In the genomic region with DNA sequence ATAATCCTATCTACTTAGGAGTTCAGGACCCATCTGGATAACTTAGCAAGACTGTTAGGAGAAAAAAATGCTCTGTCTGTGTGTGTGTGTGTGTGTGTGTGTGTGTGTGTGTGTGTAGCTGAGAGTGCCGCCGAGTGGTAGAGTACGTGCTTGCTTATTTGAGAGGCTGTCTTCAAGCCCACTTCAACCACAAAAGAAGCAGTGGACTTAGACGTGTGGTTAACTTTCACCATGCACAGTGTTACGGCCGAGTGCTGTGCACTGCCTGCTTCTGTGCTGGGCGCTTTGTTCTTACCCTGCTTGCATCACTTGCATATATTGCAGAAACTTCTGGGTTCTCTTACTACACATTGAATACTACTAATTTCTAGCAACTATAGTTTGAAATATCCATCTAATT, we compare ENCODE assay signal across 27 mouse cellular contexts. TPM values are rescaled to one million over a fixed set of nuclear protein-coding genes. Genes with fewer than 3 reads are reported as not detected.
A peak's percentile ranks its signal among the peaks of the same experiment; 100 is the strongest.
DNase-seq lines count a peak whose midpoint lies in the region; ATAC-seq and TF ChIP-seq lines count a peak whose summit lies in the region.
"Had no signal": no experiment of that assay in that cellular context is flagged by ENCODE, and none has a peak within 500 bp of the region (broad histone marks: within the 10 kb centered on the region; RNA-seq: fewer than 3 reads in every experiment).

No protein-coding gene starts in this region.

- H3K4me1 ChIP-seq in heart, adult 2 months (ENCODE audit: control insufficient read depth, insufficient read depth, low read length) = no peaks in the 10 kb centered on the region
- H3K4me1 ChIP-seq: embryonic facial prominence, embryonic 12.5 days; embryonic facial prominence, embryonic 15.5 days; heart, embryonic 12.5 days; heart, embryonic 15.5 days; hindbrain, embryonic 10.5 days; hindbrain, embryonic 13.5 days had no signal

- H3K9ac ChIP-seq in heart, adult 2 months (ENCODE audit: low read depth, low read length) = no peak overlapping the region
- H3K9ac ChIP-seq: embryonic facial prominence, embryonic 12.5 days; embryonic facial prominence, embryonic 15.5 days; forebrain, postnatal 0 days; heart, embryonic 12.5 days; heart, embryonic 15.5 days; hindbrain, embryonic 13.5 days had no signal

- intact Hi-C loops in heart, adult 2 months (cut with DNase I) = no loop called here

- peak; percentile 7 for DNase-seq in lung, postnatal 36 days
- no peak for DNase-seq in lung, adult 18-20 months
- DNase-seq in 416B (ENCODE audit: low read depth) = peak; percentile 21
- DNase-seq in splenic B cell, adult 2 months (ENCODE audit: low read depth, low spot score) = peak; percentile 13
- no peak for DNase-seq in cerebellum, postnatal 36 days
- no peak for DNase-seq in heart, adult 2 months
- DNase-seq: adrenal gland, adult 8-10 months; adrenal gland, postnatal 25 days; cerebellum, adult 11-12 months; cerebellum, adult 8-10 months; cerebellum, postnatal 10 days; forebrain, postnatal 0 days; gastrocnemius, adult 2 months; gastrocnemius, postnatal 25 days; heart, postnatal 10 days; heart, postnatal 36 days had no signal

- no peak for TF ChIP-seq EP300 in heart, adult 2 months (IDR thresholded peaks at IDR 0.05; ENCODE audit: insufficient read depth, low read depth, low read length)

- no peak overlapping the region for H3K27ac ChIP-seq in heart, adult 2 months
- H3K27ac ChIP-seq: embryonic facial prominence, embryonic 12.5 days; embryonic facial prominence, embryonic 15.5 days; gastrocnemius, adult 2 months; heart, embryonic 15.5 days; hindbrain, embryonic 10.5 days; hindbrain, embryonic 13.5 days had no signal

- peaks cover 6% of the 10 kb centered on the region for H3K36me3 ChIP-seq in splenic B cell, adult 2 months (ENCODE audit: control insufficient read depth, insufficient read depth, low read length, poor library complexity, severe bottlenecking)
- H3K36me3 ChIP-seq in heart, adult 2 months (ENCODE audit: control insufficient read depth, insufficient read depth, low read length) = no peaks in the 10 kb centered on the region; the same call in 1 of the 2 replicates

- ATAC-seq in granulocyte monocyte progenitor cell, adult 5-6 weeks (replicated peaks; ENCODE audit: poor library complexity, severe bottlenecking) = 0 out of 2 replicates have a peak, but pooled peaks have one; percentile 36
- ATAC-seq: activated CD4-positive, CD25-positive, alpha-beta regulatory T cell, adult 4 months; CD4-positive, CD25-positive, alpha-beta regulatory T cell, adult 4 months; forebrain, embryonic 14.5 days; forebrain, postnatal 0 days; hindbrain, embryonic 16.5 days had no signal

- H3K4me3 ChIP-seq in heart, adult 2 months = no peak overlapping the region
- H3K4me3 ChIP-seq: embryonic facial prominence, embryonic 12.5 days; embryonic facial prominence, embryonic 15.5 days; gastrocnemius, adult 2 months; heart, embryonic 12.5 days; heart, embryonic 15.5 days; hindbrain, embryonic 10.5 days; hindbrain, embryonic 13.5 days had no signal

- no peaks in the 10 kb centered on the region for H3K79me2 ChIP-seq in heart, adult 2 months (replicated peaks; ENCODE audit: control insufficient read depth, insufficient read depth, low read length)

- WGBS in heart, adult 2 months = 90% methylated on average over 7 of the region's 7 CpGs

- TF ChIP-seq CTCF in heart, adult 2 months (IDR thresholded peaks at IDR 0.05) = no peak

- no peak for TF ChIP-seq POLR2A in heart, adult 2 months (IDR thresholded peaks at IDR 0.05; ENCODE audit: insufficient read depth, low read depth, low read length)

- no peaks in the 10 kb centered on the region for H3K27me3 ChIP-seq in splenic B cell, adult 2 months (ENCODE audit: control insufficient read depth, insufficient read depth, low read length, poor library complexity, severe bottlenecking)
- no peaks in the 10 kb centered on the region for H3K27me3 ChIP-seq in heart, adult 2 months (ENCODE audit: control insufficient read depth, insufficient read depth, low read length)
- H3K27me3 ChIP-seq: embryonic facial prominence, embryonic 12.5 days; embryonic facial prominence, embryonic 15.5 days; heart, embryonic 12.5 days; heart, embryonic 15.5 days; hindbrain, embryonic 13.5 days had no signal

RNA-seq across cellular contexts. Expression of a gene that starts 23.8 kb away (rescaled TPM):
- 20.6 and 24.2 TPM in 2 replicates for total RNA-seq in granulocyte monocyte progenitor cell, adult 5-6 weeks (2014; fragmentation: Nextera tagmentation)
- total RNA-seq in granulocyte monocyte progenitor cell, adult 5-6 weeks (2017) = 5.0 and 9.7 TPM in 2 replicates
- 100 to 1,000 TPM; 115 to 131 TPM for total RNA-seq in heart, adult 2 months (2021)
- 50.3 and 90.5 TPM in 2 replicates for polyA plus RNA-seq in heart, adult 2 months (2012; rRNA removed)

RNA-seq across cellular contexts. Expression of a gene that starts 50.9 kb away (rescaled TPM):
- total RNA-seq in granulocyte monocyte progenitor cell, adult 5-6 weeks (2014; fragmentation: Nextera tagmentation) = 62.7 and 67.8 TPM in 2 replicates
- total RNA-seq in granulocyte monocyte progenitor cell, adult 5-6 weeks (2017) = 108 and 113 TPM in 2 replicates
- 100 to 1,000 TPM; 121 to 143 TPM for total RNA-seq in heart, adult 2 months (2021)
- 71.0 and 146 TPM in 2 replicates for polyA plus RNA-seq in heart, adult 2 months (2012; rRNA removed)

Comparison
In these comparisons a context has a peak if more than half of its experiments do, and no peak if none do; other contexts are left out.
1. DNase-seq: peak in lung, postnatal 36 days (single experiment), 416B (single experiment) and splenic B cell, adult 2 months (single experiment); none in lung, adult 18-20 months (0 of 2), cerebellum, postnatal 36 days (0 of 2) and heart, adult 2 months (0 of 2).
2. RNA of a gene that starts 23.8 kb away (total RNA-seq): 115 to 131 TPM in heart, adult 2 months; 5.0 to 24.2 TPM in granulocyte monocyte progenitor cell, adult 5-6 weeks; every median in the first group is over 4 times any median in the second.